20 mouse cellular contexts compared by ENCODE assay signal in genomic region chr10:69274705-69275104, GRCm38 (mm10).
DNase-seq lines count a peak whose midpoint lies in the region; ATAC-seq and TF ChIP-seq lines count a peak whose summit lies in the region.
"Had no signal": no experiment of that assay in that cellular context is flagged by ENCODE, and none has a peak within 500 bp of the region (broad histone marks: within the 10 kb centered on the region; RNA-seq: fewer than 3 reads in every experiment).

No protein-coding gene starts in this region.

- no peak overlapping the region for H3K4me2 ChIP-seq in midbrain, embryonic 13.5 days (replicated peaks)
- H3K4me2 ChIP-seq in heart, embryonic 15.5 days, result no peak overlapping the region
- H3K4me2 ChIP-seq in lung, embryonic 15.5 days, result no peak overlapping the region
- no peak overlapping the region for H3K4me2 ChIP-seq in kidney, embryonic 15.5 days
- H3K4me2 ChIP-seq: neural tube, embryonic 15.5 days had no signal

- peaks cover 13% of the 10 kb centered on the region for H3K9me3 ChIP-seq in midbrain, embryonic 10.5 days (replicated peaks)
- 0 out of 2 replicates have a peak, but pooled peaks cover 3% of the 10 kb centered on the region for H3K9me3 ChIP-seq in midbrain, embryonic 13.5 days
- no peaks in the 10 kb centered on the region for H3K9me3 ChIP-seq in heart, embryonic 15.5 days (replicated peaks)
- H3K9me3 ChIP-seq in lung, embryonic 15.5 days, result no peaks in the 10 kb centered on the region
- no peaks in the 10 kb centered on the region for H3K9me3 ChIP-seq in kidney, embryonic 15.5 days (replicated peaks)
- H3K9me3 ChIP-seq: neural tube, embryonic 15.5 days had no signal

- peaks cover 34% of the 10 kb centered on the region for H3K4me1 ChIP-seq in midbrain, embryonic 10.5 days
- H3K4me1 ChIP-seq in midbrain, embryonic 13.5 days (replicated peaks), result peaks cover 10% of the 10 kb centered on the region
- peaks cover 37% of the 10 kb centered on the region for H3K4me1 ChIP-seq in heart, embryonic 15.5 days (replicated peaks)
- no peaks in the 10 kb centered on the region; the same call in 1 of the 2 replicates for H3K4me1 ChIP-seq in lung, embryonic 15.5 days
- no peaks in the 10 kb centered on the region for H3K4me1 ChIP-seq in small intestine, adult 2 months (ENCODE audit: control insufficient read depth, insufficient read depth, insufficient read length, low read length)
- peaks cover 8% of the 10 kb centered on the region for H3K4me1 ChIP-seq in kidney, embryonic 15.5 days

- no peak for TF ChIP-seq CTCF in small intestine, adult 2 months (IDR thresholded peaks at IDR 0.05; ENCODE audit: extremely low read depth, insufficient read length, insufficient replicate concordance, low read depth, low read length)

- ATAC-seq in midbrain, embryonic 13.5 days, result no peak
- peak; percentile 73 for ATAC-seq in heart, embryonic 15.5 days (replicated peaks; ENCODE audit: insufficient number of reproducible peaks, insufficient read depth, low FRiP score, low read depth)
- 0 out of 2 replicates have a peak, but pooled peaks have one; percentile 46 for ATAC-seq in lung, embryonic 15.5 days (ENCODE audit: borderline replicate concordance, extremely low read depth, low FRiP score, low TSS enrichment)
- ATAC-seq in kidney, embryonic 15.5 days (replicated peaks; ENCODE audit: low FRiP score), result no peak
- ATAC-seq: activated CD4-positive, CD25-positive, alpha-beta regulatory T cell, adult 4 months; forebrain, embryonic 16.5 days; Patski had no signal

- intact Hi-C loops in left cerebral cortex, postnatal 10 days (cut with DNase I), result no loop called here

- no peak for DNase-seq in midbrain, embryonic 10.5 days (ENCODE audit: low spot score)
- no peak for DNase-seq in spleen, adult 12 weeks (ENCODE audit: low spot score)
- DNase-seq in left cerebral cortex, postnatal 10 days (ENCODE audit: extremely low spot score in 1 of 2, low spot score in 2 of 2), result no peak
- DNase-seq: cerebellum, adult 9-11 months; kidney, adult 8-10 months; kidney, postnatal 36 days; liver; midbrain, embryonic 14.5 days; thymus, adult 18-20 months had no signal

- no peak overlapping the region for H3K4me3 ChIP-seq in midbrain, embryonic 10.5 days
- H3K4me3 ChIP-seq in midbrain, embryonic 13.5 days (replicated peaks), result no peak overlapping the region
- H3K4me3 ChIP-seq in heart, embryonic 15.5 days, result no peak overlapping the region
- H3K4me3 ChIP-seq in lung, embryonic 15.5 days, result no peak overlapping the region
- H3K4me3 ChIP-seq in small intestine, adult 2 months (ENCODE audit: low read depth, low read length), result no peak overlapping the region
- H3K4me3 ChIP-seq in kidney, embryonic 15.5 days (replicated peaks), result no peak overlapping the region
- H3K4me3 ChIP-seq: embryonic facial prominence, embryonic 10.5 days; myocyte; neural tube, embryonic 15.5 days had no signal

- no peak for TF ChIP-seq POLR2A in small intestine, adult 2 months (IDR thresholded peaks at IDR 0.05; ENCODE audit: low read depth, low read length)

- H3K27ac ChIP-seq in midbrain, embryonic 10.5 days (replicated peaks), result peak overlapping the region; percentile 42; the same call in 1 of the 2 replicates
- H3K27ac ChIP-seq in midbrain, embryonic 13.5 days, result no peak overlapping the region
- H3K27ac ChIP-seq in heart, embryonic 15.5 days, result peak overlapping the region; percentile 95
- H3K27ac ChIP-seq in lung, embryonic 15.5 days, result no peak overlapping the region
- 0 out of 2 replicates have a peak overlapping the region, but pooled peaks have one; percentile 32 for H3K27ac ChIP-seq in small intestine, adult 2 months (ENCODE audit: insufficient read depth, low read depth, low read length)
- H3K27ac ChIP-seq in kidney, embryonic 15.5 days, result no peak overlapping the region
- H3K27ac ChIP-seq: embryonic facial prominence, embryonic 10.5 days; neural tube, embryonic 15.5 days had no signal

- no peak overlapping the region for H3K9ac ChIP-seq in midbrain, embryonic 13.5 days (replicated peaks)
- no peak overlapping the region for H3K9ac ChIP-seq in heart, embryonic 15.5 days
- H3K9ac ChIP-seq in lung, embryonic 15.5 days, result no peak overlapping the region
- H3K9ac ChIP-seq in kidney, embryonic 15.5 days, result no peak overlapping the region
- H3K9ac ChIP-seq: neural tube, embryonic 15.5 days had no signal

- H3K36me3 ChIP-seq in midbrain, embryonic 10.5 days, result peaks cover 41% of the 10 kb centered on the region
- H3K36me3 ChIP-seq in midbrain, embryonic 13.5 days, result peaks cover 32% of the 10 kb centered on the region
- peaks cover 33% of the 10 kb centered on the region for H3K36me3 ChIP-seq in heart, embryonic 15.5 days
- H3K36me3 ChIP-seq in lung, embryonic 15.5 days, result peaks cover 22% of the 10 kb centered on the region
- H3K36me3 ChIP-seq in small intestine, adult 2 months (ENCODE audit: control insufficient read depth, insufficient read depth, low read length), result peaks cover 2% of the 10 kb centered on the region; the same call in 1 of the 2 replicates
- peaks cover 52% of the 10 kb centered on the region for H3K36me3 ChIP-seq in kidney, embryonic 15.5 days

- peaks cover 34% of the 10 kb centered on the region for H3K27me3 ChIP-seq in midbrain, embryonic 10.5 days (ENCODE audit: low read depth, poor library complexity, severe bottlenecking)
- H3K27me3 ChIP-seq in midbrain, embryonic 13.5 days, result no peaks in the 10 kb centered on the region
- H3K27me3 ChIP-seq in heart, embryonic 15.5 days, result no peaks in the 10 kb centered on the region
- H3K27me3 ChIP-seq in lung, embryonic 15.5 days, result no peaks in the 10 kb centered on the region
- no peaks in the 10 kb centered on the region for H3K27me3 ChIP-seq in small intestine, adult 2 months (ENCODE audit: control insufficient read depth, insufficient read depth, low read length)
- no peaks in the 10 kb centered on the region for H3K27me3 ChIP-seq in kidney, embryonic 15.5 days
- H3K27me3 ChIP-seq: neural tube, embryonic 15.5 days; Patski had no signal

Comparison
In these comparisons a context has a peak if more than half of its experiments do, and no peak if none do; other contexts are left out.
1. H3K27ac ChIP-seq: peak in midbrain, embryonic 10.5 days (single experiment), heart, embryonic 15.5 days (single experiment) and small intestine, adult 2 months (single experiment); none in midbrain, embryonic 13.5 days (single experiment), lung, embryonic 15.5 days (single experiment) and kidney, embryonic 15.5 days (single experiment).
2. ATAC-seq: peak in heart, embryonic 15.5 days (single experiment) and lung, embryonic 15.5 days (single experiment); none in midbrain, embryonic 13.5 days (single experiment) and kidney, embryonic 15.5 days (single experiment).